Mouse (Mus musculus) forebrain, embryonic 10.5 days (tissue): ENCODE measurements around the gene Kmt5c. TPM values are rescaled to one million over a fixed set of nuclear protein-coding genes. Genes with fewer than 3 reads are reported as not detected.

Experiments
- DNase-seq: peaks from one replicate; pipeline ENCODE4 v3.0.0-alpha.2; 2017; ENCODE audit warnings: low spot score; ENCODE audit errors: extremely low spot score
- H3K27ac ChIP-seq: fragments of 300-500 bp; sonication (generic); 2 replicates; pipeline ENCODE4 v1.5.1; 2016; ENCODE audit warnings: mild to moderate bottlenecking
- H3K27me3 ChIP-seq: fragments of 300-500 bp; sonication (generic); 2 replicates; pipeline ENCODE4 v1.6.1; 2016; ENCODE audit warnings: mild to moderate bottlenecking; ENCODE audit not compliant: poor library complexity, severe bottlenecking
- H3K36me3 ChIP-seq: fragments of 300-500 bp; sonication (generic); replicated peaks from 2 replicates; pipeline ENCODE4 v1.6.1; 2016; ENCODE audit warnings: mild to moderate bottlenecking, moderate library complexity
- H3K4me1 ChIP-seq: fragments of 300-500 bp; sonication (generic); 2 replicates; pipeline ENCODE4 v1.6.1; 2016
- H3K4me3 ChIP-seq: fragments of 300-500 bp; sonication (generic); 2 replicates; pipeline ENCODE4 v1.5.1; 2016; ENCODE audit warnings: mild to moderate bottlenecking, moderate library complexity
- H3K9me3 ChIP-seq: fragments of 300-500 bp; sonication (generic); 2 replicates; pipeline ENCODE4 v1.6.1; 2016; ENCODE audit warnings: mild to moderate bottlenecking, moderate library complexity
- WGBS: fragments of 180-500 bp; shearing (Covaris S2); methylation state at CpG from one replicate; pipeline ENCODE4 v1.1.7; 2016; 5-methylcytosine and 5-hydroxymethylcytosine counted together
- polyA plus RNA-seq: library from polyadenylated mRNA; unstranded; fragments of >200 nt; fragmentation: Nextera tagmentation; extraction: Ambion mirVana; gene quantifications from 2 replicates; pipeline ENCODE4 v1.2.1, GENCODE M21; 2016

Kmt5c gene
- polyA plus RNA-seq: 98.9 and 101 TPM in 2 replicates

GRCm38 (mm10) chr7:4739544-4740275, at the start of gene Kmt5c:
Gene Kmt5c (plus strand): TSS chr7:4740115.
- Histone ChIP-seq H3K27me3 (no peaks in the 10 kb centered on the region), H3K36me3 (peaks cover 28% of the 10 kb centered on the region), H3K4me3 (peak within 1 kb of the TSS; percentile 83), H3K9me3 (no peaks in the 10 kb centered on the region), H3K4me1 (peaks cover 45% of the 10 kb centered on the region), H3K27ac (peak within 1 kb of the TSS; percentile 96)
- DNase-seq: peak; percentile 97
- WGBS: under 1% methylated on average over 43 of the region's 44 CpGs

DNA sequence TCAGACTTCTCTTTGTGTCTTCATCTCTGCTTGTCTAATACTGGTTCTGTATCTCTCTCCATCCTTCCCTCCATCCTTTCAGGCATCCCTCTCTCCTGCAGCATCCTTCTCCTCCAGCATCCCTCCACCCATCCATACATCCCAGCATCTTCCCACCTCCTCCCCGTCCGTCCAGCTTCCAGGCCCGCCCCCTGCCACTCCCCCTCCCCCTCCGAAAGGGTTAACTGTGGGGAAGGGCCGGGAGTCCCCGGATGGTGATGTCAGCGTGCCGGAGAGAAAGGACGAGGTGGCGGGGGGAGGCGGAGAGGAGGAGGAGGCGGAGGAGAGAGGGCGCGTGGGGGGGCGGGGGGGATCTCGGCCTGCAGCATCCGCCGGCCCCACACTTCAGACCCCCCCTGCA, 49.5 kb upstream of the Kmt5c start, which contains the start of gene Brsk1:
Gene Brsk1, plus strand, starts transcription at position 218 of the 400 bp plus-strand sequence.
- Histone ChIP-seq H3K36me3 (peaks cover 31% of the 10 kb centered on the region), H3K27ac (peak within 1 kb of the TSS; percentile 100), H3K4me3 (peak within 1 kb of the TSS; percentile 99), H3K4me1 (peaks cover 30% of the 10 kb centered on the region), H3K9me3 (no peaks in the 10 kb centered on the region), H3K27me3 (no peaks in the 10 kb centered on the region)
- WGBS: 0% methylated on average over 10 of the region's 18 CpGs
- DNase-seq: peak; percentile 94

DNA sequence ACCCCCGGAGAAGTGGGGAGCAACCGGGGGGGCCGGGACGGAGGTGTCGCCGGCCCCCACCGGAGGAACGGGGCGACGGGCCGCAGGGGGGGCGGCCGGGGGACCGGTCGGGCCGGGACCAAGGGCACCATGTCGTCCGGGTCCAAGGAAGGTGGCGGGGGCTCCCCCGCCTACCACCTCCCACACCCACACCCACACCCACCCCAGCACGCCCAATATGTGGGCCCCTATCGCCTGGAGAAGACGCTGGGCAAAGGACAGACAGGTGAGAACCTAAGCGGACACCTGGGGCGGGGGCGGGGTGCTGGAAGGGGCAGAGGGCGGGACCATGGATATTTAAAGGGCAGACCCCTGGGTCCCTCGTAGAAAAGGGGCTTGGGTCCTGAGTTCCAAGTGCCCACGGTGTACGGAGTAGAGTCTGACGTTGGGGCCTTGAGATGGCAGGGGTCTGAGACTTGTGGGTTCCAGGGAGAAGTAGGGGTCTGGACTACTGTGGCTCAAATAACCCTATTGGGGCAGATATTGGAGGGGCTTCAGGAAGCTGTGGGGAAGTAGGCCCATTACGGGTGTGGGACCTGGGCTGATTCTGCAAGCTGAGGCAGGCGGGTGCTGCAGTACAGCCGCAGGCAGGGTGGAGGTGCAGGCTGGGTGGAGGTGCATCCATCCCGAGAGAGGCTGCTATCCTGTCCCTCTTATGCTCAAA, 48.8 kb upstream of the Kmt5c start:
- Histone ChIP-seq H3K4me3 (peak overlapping the region; percentile 99), H3K36me3 (peaks cover 38% of the 10 kb centered on the region), H3K27ac (peak overlapping the region; percentile 100), H3K27me3 (no peaks in the 10 kb centered on the region), H3K9me3 (no peaks in the 10 kb centered on the region), H3K4me1 (peaks cover 30% of the 10 kb centered on the region)
- peak; percentile 34 for DNase-seq
- WGBS: 5% methylated on average over 31 of the region's 35 CpGs

DNA sequence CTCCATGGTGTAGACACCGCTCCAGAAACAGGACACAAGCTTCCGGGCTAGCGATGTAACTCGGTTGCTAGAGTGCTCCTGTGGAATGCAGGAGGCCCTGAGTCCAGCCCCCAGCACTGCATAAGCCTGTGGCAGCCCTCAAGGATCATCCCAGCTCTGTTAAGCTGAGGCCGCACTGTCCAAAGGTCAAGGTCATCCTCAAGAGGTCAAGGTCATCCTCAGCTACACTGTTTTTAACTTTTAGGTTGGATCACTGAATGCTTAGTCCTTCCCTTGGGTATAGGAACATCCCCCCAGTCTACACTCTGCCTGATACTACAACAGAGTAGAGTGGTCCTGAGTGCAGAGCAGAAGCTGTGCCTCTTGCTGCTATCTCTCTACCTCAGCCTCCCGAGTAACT, 46.9 kb upstream of the Kmt5c start:
- Histone ChIP-seq H3K27me3 (no peaks in the 10 kb centered on the region), H3K9me3 (no peaks in the 10 kb centered on the region), H3K27ac (no peak overlapping the region), H3K4me1 (peaks cover 30% of the 10 kb centered on the region), H3K36me3 (peaks cover 55% of the 10 kb centered on the region), H3K4me3 (no peak overlapping the region)
- WGBS: 85% methylated on average over 6 of the region's 6 CpGs
- DNase-seq: no peak

DNA sequence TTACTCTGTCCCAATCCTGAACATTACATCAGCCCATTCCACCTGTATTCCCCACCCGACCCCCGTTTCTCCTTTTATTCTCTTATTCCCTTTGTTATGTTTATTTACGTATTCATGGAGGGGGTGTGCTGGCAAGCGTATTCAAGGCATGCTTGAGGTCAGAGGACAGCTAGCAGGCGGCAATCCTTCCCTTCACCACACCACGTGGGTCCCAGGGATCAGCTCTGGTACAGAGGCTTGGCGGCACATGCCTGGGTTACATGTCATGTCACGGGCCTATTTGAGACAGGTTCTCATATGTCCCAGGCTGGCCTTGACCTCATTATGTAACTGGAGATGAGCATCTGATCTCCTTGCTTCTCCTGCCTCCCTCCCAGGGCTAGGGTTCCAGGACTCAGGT, 37.6 kb upstream of the Kmt5c start:
- 61% methylated on average over 8 of the region's 8 CpGs for WGBS
- H3K9me3 ChIP-seq: no peaks in the 10 kb centered on the region
- DNase-seq: no peak
- peaks cover 96% of the 10 kb centered on the region for H3K36me3 ChIP-seq
- H3K27ac ChIP-seq: no peak overlapping the region
- H3K4me1 ChIP-seq: peaks cover 19% of the 10 kb centered on the region
- H3K27me3 ChIP-seq: no peaks in the 10 kb centered on the region
- H3K4me3 ChIP-seq: no peak overlapping the region

GRCm38 (mm10) chr7:4703195-4703594, 36.7 kb upstream of the Kmt5c start:
- Histone ChIP-seq H3K36me3 (peaks cover 96% of the 10 kb centered on the region), H3K4me1 (peaks cover 19% of the 10 kb centered on the region), H3K4me3 (no peak overlapping the region), H3K27ac (no peak overlapping the region), H3K9me3 (no peaks in the 10 kb centered on the region), H3K27me3 (no peaks in the 10 kb centered on the region)
- 92% methylated on average over 7 of the region's 7 CpGs for WGBS
- no peak for DNase-seq

- WGBS: 37% methylated on average over 18 of the region's 18 CpGs
- peak; percentile 65 for DNase-seq
- no peaks in the 10 kb centered on the region for H3K9me3 ChIP-seq
- peaks cover 19% of the 10 kb centered on the region for H3K4me1 ChIP-seq
- peak overlapping the region; percentile 22; the same call in 1 of the 2 replicates for H3K4me3 ChIP-seq
- peak overlapping the region; percentile 3; the same call in 1 of the 2 replicates for H3K27ac ChIP-seq
- H3K36me3 ChIP-seq: peaks cover 96% of the 10 kb centered on the region
- H3K27me3 ChIP-seq: no peaks in the 10 kb centered on the region
Observed at GRCm38 (mm10) chr7:4705098-4705497, 34.8 kb upstream of the Kmt5c start.

- Histone ChIP-seq H3K27ac (no peak overlapping the region), H3K36me3 (peaks cover 97% of the 10 kb centered on the region), H3K9me3 (no peaks in the 10 kb centered on the region), H3K27me3 (no peaks in the 10 kb centered on the region), H3K4me1 (no peaks in the 10 kb centered on the region), H3K4me3 (no peak overlapping the region)
- no peak for DNase-seq
- WGBS: 92% methylated on average over 3 of the region's 3 CpGs
Observed at GRCm38 (mm10) chr7:4712594-4712993, 27.3 kb upstream of the Kmt5c start.

GRCm38 (mm10) chr7:4716955-4717354, 23.0 kb upstream of the Kmt5c start:
- DNase-seq: no peak
- H3K4me3 ChIP-seq: no peak overlapping the region
- peaks cover 58% of the 10 kb centered on the region for H3K36me3 ChIP-seq
- H3K27me3 ChIP-seq: no peaks in the 10 kb centered on the region
- no peaks in the 10 kb centered on the region for H3K4me1 ChIP-seq
- 75% methylated on average over 6 of the region's 6 CpGs for WGBS
- no peaks in the 10 kb centered on the region for H3K9me3 ChIP-seq
- no peak overlapping the region for H3K27ac ChIP-seq

DNA sequence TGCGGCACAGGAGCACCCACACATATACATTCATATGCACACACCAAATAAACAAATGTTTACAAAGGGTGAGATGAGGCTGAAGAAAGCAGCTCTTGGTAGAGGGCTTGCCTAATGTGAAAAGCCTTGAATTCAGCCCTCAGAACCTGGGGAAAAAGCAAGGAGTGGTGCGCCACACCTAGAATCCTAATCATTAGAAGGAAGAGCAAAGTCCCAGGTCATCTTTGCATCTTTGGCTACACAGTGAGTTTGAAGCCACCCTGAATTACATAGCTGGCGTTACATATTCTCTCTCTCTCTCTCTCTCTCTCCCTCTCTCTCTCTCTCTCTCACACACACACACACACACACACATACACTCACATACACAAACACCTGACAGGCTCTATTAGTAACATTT, 20.6 kb upstream of the Kmt5c start:
- Histone ChIP-seq H3K4me3 (no peak overlapping the region), H3K9me3 (no peaks in the 10 kb centered on the region), H3K36me3 (peaks cover 35% of the 10 kb centered on the region), H3K4me1 (peaks cover 4% of the 10 kb centered on the region; the same call in 1 of the 2 replicates), H3K27me3 (no peaks in the 10 kb centered on the region), H3K27ac (no peak overlapping the region)
- DNase-seq: no peak
- whole genome bisulfite sequencing: 98% methylated on average over 3 of the region's 3 CpGs

- Histone ChIP-seq H3K36me3 (no peaks in the 10 kb centered on the region), H3K9me3 (no peaks in the 10 kb centered on the region), H3K27me3 (no peaks in the 10 kb centered on the region), H3K4me3 (peak overlapping the region; percentile 43), H3K4me1 (peaks cover 4% of the 10 kb centered on the region; the same call in 1 of the 2 replicates), H3K27ac (0 out of 2 replicates have a peak overlapping the region, but pooled peaks have one; percentile 35)
- DNase-seq: no peak
- WGBS: 44% methylated on average over 12 of the region's 12 CpGs
Observed at GRCm38 (mm10) chr7:4723508-4723907, 16.4 kb upstream of the Kmt5c start.

GRCm38 (mm10) chr7:4724359-4724758, 15.6 kb upstream of the Kmt5c start:
- no peaks in the 10 kb centered on the region for H3K36me3 ChIP-seq
- H3K27ac ChIP-seq: no peak overlapping the region
- no peak overlapping the region for H3K4me3 ChIP-seq
- no peaks in the 10 kb centered on the region for H3K9me3 ChIP-seq
- 87% methylated on average over 3 of the region's 3 CpGs for WGBS
- H3K27me3 ChIP-seq: no peaks in the 10 kb centered on the region
- no peak for DNase-seq
- H3K4me1 ChIP-seq: peaks cover 4% of the 10 kb centered on the region; the same call in 1 of the 2 replicates

- 88% methylated on average over 7 of the region's 7 CpGs for WGBS
- no peaks in the 10 kb centered on the region for H3K9me3 ChIP-seq
- H3K4me1 ChIP-seq: peaks cover 4% of the 10 kb centered on the region; the same call in 1 of the 2 replicates
- H3K27ac ChIP-seq: no peak within 1 kb of the TSS
- no peaks in the 10 kb centered on the region for H3K27me3 ChIP-seq
- no peak within 1 kb of the TSS for H3K4me3 ChIP-seq
- H3K36me3 ChIP-seq: no peaks in the 10 kb centered on the region
- no peak for DNase-seq
Observed at GRCm38 (mm10) chr7:4725169-4725568, 14.7 kb upstream of the Kmt5c start, which contains the start of gene Tmem150b. Gene Tmem150b (minus strand): TSS chr7:4725249.
